ENCODE assay signal across 10 mouse cellular contexts in the genomic region with DNA sequence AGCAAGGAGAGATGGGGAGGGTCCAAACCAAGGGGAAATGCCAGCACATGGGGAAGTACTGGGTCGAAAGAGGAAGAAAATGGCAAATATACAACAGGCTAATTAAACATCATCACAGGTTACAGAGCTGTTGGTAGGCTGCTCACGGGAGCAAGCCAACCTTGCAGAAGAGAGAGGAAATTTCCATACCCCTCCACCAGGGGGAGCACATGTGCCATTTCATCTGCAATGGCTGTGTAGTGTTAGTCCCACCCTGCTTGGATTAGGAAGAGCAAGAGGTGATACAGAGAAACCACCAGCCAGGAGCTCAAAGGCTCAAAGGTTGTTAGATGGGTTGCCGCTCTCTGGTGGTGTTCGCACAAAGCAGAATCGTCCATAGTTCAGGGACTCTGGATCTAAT.
DNase-seq lines count a peak whose midpoint lies in the region; ATAC-seq and TF ChIP-seq lines count a peak whose summit lies in the region.
"Had no signal": no experiment of that assay in that cellular context is flagged by ENCODE, and none has a peak within 500 bp of the region (broad histone marks: within the 10 kb centered on the region; RNA-seq: fewer than 3 reads in every experiment).

No protein-coding gene starts in this region.

- H3K27ac ChIP-seq in kidney, adult 2 months (ENCODE audit: insufficient read depth, low read depth, low read length), result no peak overlapping the region
- H3K27ac ChIP-seq in kidney, embryonic 14.5 days (ENCODE audit: low read depth, low read length), result no peak overlapping the region
- no peak overlapping the region for H3K27ac ChIP-seq in liver, embryonic 14.5 days
- H3K27ac ChIP-seq in midbrain, embryonic 15.5 days, result no peak overlapping the region

- POLR2A ChIA-PET in Patski (lab: Charles Lee), result interaction anchor here (0.6 to 1.0 kb wide), 3 partner anchors 28 to 105 kb away, joined by 3 to 7 read pairs (median 3); no protein-coding TSS in a partner anchor

- WGBS in kidney, adult 2 months, result 68% methylated on average over 5 of the region's 5 CpGs
- 59% methylated on average over 5 of the region's 5 CpGs for WGBS in kidney, embryonic 14.5 days
- WGBS in liver, embryonic 14.5 days (ENCODE audit: insufficient replicate concordance), result 35% methylated on average over 5 of the region's 5 CpGs
- WGBS in midbrain, embryonic 15.5 days, result 65% methylated on average over 5 of the region's 5 CpGs

- H3K4me3 ChIP-seq in kidney, adult 2 months (ENCODE audit: insufficient read depth, low read depth, low read length), result no peak overlapping the region
- H3K4me3 ChIP-seq in kidney, embryonic 14.5 days (ENCODE audit: low read length), result no peak overlapping the region
- no peak overlapping the region for H3K4me3 ChIP-seq in liver, embryonic 14.5 days (ENCODE audit: insufficient read depth in 1 of 2, low read depth in 2 of 2, low read length in 2 of 2)
- H3K4me3 ChIP-seq in midbrain, embryonic 15.5 days, result no peak overlapping the region
- H3K4me3 ChIP-seq: erythroblast, embryonic 14.5 days; megakaryocyte, embryonic 14.5 days had no signal

- no peaks in the 10 kb centered on the region for H3K27me3 ChIP-seq in kidney, adult 2 months (replicated peaks; ENCODE audit: control insufficient read depth, insufficient read depth, low read length)
- no peaks in the 10 kb centered on the region for H3K27me3 ChIP-seq in kidney, embryonic 14.5 days (ENCODE audit: control insufficient read depth, insufficient read depth, low read length)
- H3K27me3 ChIP-seq in Patski, result no peaks in the 10 kb centered on the region
- no peaks in the 10 kb centered on the region for H3K27me3 ChIP-seq in liver, embryonic 14.5 days (ENCODE audit: control insufficient read depth, insufficient read depth, low read length)
- H3K27me3 ChIP-seq in midbrain, embryonic 15.5 days (replicated peaks), result no peaks in the 10 kb centered on the region; the same call in 1 of the 2 replicates

- no peaks in the 10 kb centered on the region for H3K4me1 ChIP-seq in kidney, adult 2 months (ENCODE audit: control insufficient read depth, insufficient read depth, low read length)
- H3K4me1 ChIP-seq in kidney, embryonic 14.5 days (ENCODE audit: control insufficient read depth, insufficient read depth, low read length), result peaks cover 16% of the 10 kb centered on the region
- H3K4me1 ChIP-seq in liver, embryonic 14.5 days (replicated peaks; ENCODE audit: control insufficient read depth in 2 of 2, insufficient read depth in 2 of 2, low read length in 1 of 2), result peaks cover 10% of the 10 kb centered on the region in 2 experiments; a peak in 2 of 4 replicates
- H3K4me1 ChIP-seq in midbrain, embryonic 15.5 days, result peaks cover 5% of the 10 kb centered on the region; the same call in 1 of the 2 replicates

- no peaks in the 10 kb centered on the region for H3K9me3 ChIP-seq in kidney, embryonic 14.5 days (ENCODE audit: control insufficient read depth, low read length)
- H3K9me3 ChIP-seq in liver, embryonic 14.5 days (ENCODE audit: control insufficient read depth, low read length), result no peaks in the 10 kb centered on the region
- H3K9me3 ChIP-seq in midbrain, embryonic 15.5 days, result no peaks in the 10 kb centered on the region

- in situ Hi-C loops in Patski (cut with MboI; ENCODE audit: low pct_unique_long_range_greater_than_20kb), result loop anchor here (5.0 kb wide), 2 partner anchors 101 to 181 kb away; no protein-coding TSS in a partner anchor

- no peak for TF ChIP-seq POLR2A in kidney, adult 2 months (IDR thresholded peaks at IDR 0.05; ENCODE audit: low read depth, low read length)

- H3K4me2 ChIP-seq in kidney, embryonic 14.5 days (replicated peaks; ENCODE audit: low read depth, low read length), result no peak overlapping the region
- no peak overlapping the region for H3K4me2 ChIP-seq in liver, embryonic 14.5 days (ENCODE audit: low read depth)
- H3K4me2 ChIP-seq in midbrain, embryonic 15.5 days, result no peak overlapping the region

- TF ChIP-seq EP300 in liver, embryonic 14.5 days (IDR thresholded peaks at IDR 0.05; ENCODE audit: low read depth), result no peak

- peak; percentile 83 for TF ChIP-seq CTCF in kidney, adult 2 months (conservative IDR thresholded peaks at IDR 0.05; ENCODE audit: insufficient read depth, insufficient read length, low read depth, low read length)
- peak; percentile 75 for TF ChIP-seq CTCF in Patski (IDR thresholded peaks at IDR 0.05)
- peak; percentile 90 for TF ChIP-seq CTCF in liver, embryonic 14.5 days (IDR thresholded peaks at IDR 0.05; ENCODE audit: low read depth)

- peak; percentile 70 for DNase-seq in kidney, adult 2 months
- no peak for DNase-seq in Patski (ENCODE audit: low read depth, low spot score)
- DNase-seq in embryo, embryonic 11 days, result peak; percentile 59
- peak; percentile 72 for DNase-seq in kidney, adult 9 months
- peak; percentile 26 to 44 (median 34) for DNase-seq in liver, embryonic 14.5 days (ENCODE audit: low read depth in 3 of 3, low spot score in 3 of 3)
- peak; percentile 45 for DNase-seq in skeletal muscle tissue, adult 2 months (ENCODE audit: low read depth, low spot score)

- no peak for ATAC-seq in kidney, embryonic 14.5 days (ENCODE audit: low FRiP score, low TSS enrichment)
- peak; percentile 45 for ATAC-seq in Patski
- ATAC-seq in liver, embryonic 14.5 days (ENCODE audit: insufficient read depth), result 0 out of 2 replicates have a peak, but pooled peaks have one; percentile 7
- no peak for ATAC-seq in midbrain, embryonic 15.5 days (replicated peaks)

- H3K36me3 ChIP-seq in kidney, adult 2 months (ENCODE audit: control insufficient read depth, insufficient read depth, low read length), result no peaks in the 10 kb centered on the region
- H3K36me3 ChIP-seq in kidney, embryonic 14.5 days (ENCODE audit: control insufficient read depth, insufficient read depth, low read length), result no peaks in the 10 kb centered on the region
- H3K36me3 ChIP-seq in liver, embryonic 14.5 days (replicated peaks; ENCODE audit: control insufficient read depth, insufficient read depth, low read depth), result no peaks in the 10 kb centered on the region
- H3K36me3 ChIP-seq in midbrain, embryonic 15.5 days (replicated peaks), result no peaks in the 10 kb centered on the region

- CTCF ChIA-PET in Patski (lab: Charles Lee), result interaction anchor here (0.7 to 3.8 kb wide), 19 partner anchors 10 to 191 kb away, joined by 3 to 24 read pairs (median 4); a partner anchor contains a TSS

- no peak overlapping the region for H3K9ac ChIP-seq in kidney, embryonic 14.5 days (ENCODE audit: low read depth, low read length)
- no peak overlapping the region for H3K9ac ChIP-seq in liver, embryonic 14.5 days (replicated peaks)
- no peak overlapping the region for H3K9ac ChIP-seq in midbrain, embryonic 15.5 days

Comparison
In these comparisons a context has a peak if more than half of its experiments do, and no peak if none do; other contexts are left out.
1. ATAC-seq: peak in Patski (single experiment) and liver, embryonic 14.5 days (single experiment); none in kidney, embryonic 14.5 days (single experiment) and midbrain, embryonic 15.5 days (single experiment).
2. Peak in every context shown above with its lines, with median percentiles within 50 percentile points of each other: CTCF ChIP-seq.